28 mouse cellular contexts compared by ENCODE assay signal in genomic region chr4:41195328-41195727, GRCm38 (mm10). TPM values are rescaled to one million over a fixed set of nuclear protein-coding genes. Genes with fewer than 3 reads are reported as not detected.
A peak's percentile ranks its signal among the peaks of the same experiment; 100 is the strongest.
DNase-seq lines count a peak whose midpoint lies in the region; ATAC-seq and TF ChIP-seq lines count a peak whose summit lies in the region.
"Had no signal": no experiment of that assay in that cellular context is flagged by ENCODE, and none has a peak within 500 bp of the region (broad histone marks: within the 10 kb centered on the region; RNA-seq: fewer than 3 reads in every experiment).

No protein-coding gene starts in this region.

- no peak overlapping the region for H3K4me3 ChIP-seq in hindbrain, embryonic 13.5 days
- no peak overlapping the region for H3K4me3 ChIP-seq in hindbrain, embryonic 12.5 days
- no peak overlapping the region for H3K4me3 ChIP-seq in midbrain, embryonic 16.5 days (ENCODE audit: low read depth, low read length)
- no peak overlapping the region for H3K4me3 ChIP-seq in midbrain, embryonic 11.5 days (ENCODE audit: low read depth, low read length)
- no peak overlapping the region for H3K4me3 ChIP-seq in embryonic facial prominence, embryonic 13.5 days
- no peak overlapping the region for H3K4me3 ChIP-seq in midbrain, postnatal 0 days (ENCODE audit: low read depth, low read length)
- H3K4me3 ChIP-seq: embryonic facial prominence, embryonic 15.5 days; gastrocnemius, adult 2 months; heart, embryonic 12.5 days; heart, embryonic 15.5 days had no signal

- no peaks in the 10 kb centered on the region; the same call in 1 of the 2 replicates for H3K4me1 ChIP-seq in hindbrain, embryonic 13.5 days (replicated peaks)
- no peaks in the 10 kb centered on the region for H3K4me1 ChIP-seq in hindbrain, embryonic 12.5 days
- no peaks in the 10 kb centered on the region for H3K4me1 ChIP-seq in midbrain, embryonic 16.5 days (ENCODE audit: control insufficient read depth, insufficient read depth, low read length)
- no peaks in the 10 kb centered on the region for H3K4me1 ChIP-seq in midbrain, embryonic 11.5 days (ENCODE audit: control insufficient read depth, insufficient read depth, low read length)
- H3K4me1 ChIP-seq in embryonic facial prominence, embryonic 13.5 days: peaks cover 13% of the 10 kb centered on the region
- no peaks in the 10 kb centered on the region for H3K4me1 ChIP-seq in midbrain, postnatal 0 days (ENCODE audit: insufficient read depth, low read length)

- WGBS in hindbrain, embryonic 13.5 days: 92% methylated on average over 15 of the region's 15 CpGs
- 92% methylated on average over 15 of the region's 15 CpGs for WGBS in hindbrain, embryonic 12.5 days
- 93% methylated on average over 15 of the region's 15 CpGs for WGBS in midbrain, embryonic 16.5 days
- 92% methylated on average over 15 of the region's 15 CpGs for WGBS in midbrain, embryonic 11.5 days
- 87% methylated on average over 15 of the region's 15 CpGs for WGBS in embryonic facial prominence, embryonic 13.5 days
- WGBS in midbrain, postnatal 0 days: 89% methylated on average over 15 of the region's 15 CpGs

- no peak for DNase-seq in midbrain, embryonic 11.5 days (ENCODE audit: low spot score, missing footprints)
- DNase-seq in midbrain, postnatal 0 days (ENCODE audit: low spot score): no peak
- no peak for DNase-seq in lung, postnatal 10 days
- DNase-seq in adrenal gland, adult 18-20 months (ENCODE audit: low spot score in 2 of 2): no peak
- DNase-seq: adrenal gland, adult 8-10 months; adrenal gland, postnatal 25 days; cerebellum, adult 11-12 months; cerebellum, adult 8-10 months; cerebellum, postnatal 10 days; embryo, embryonic 11 days; forebrain, postnatal 0 days; gastrocnemius, adult 2 months; gastrocnemius, postnatal 14 days; heart, adult 18-20 months; heart, postnatal 10 days; heart, postnatal 4 days had no signal

- H3K27ac ChIP-seq in hindbrain, embryonic 13.5 days: peak overlapping the region; percentile 30; the same call in 1 of the 2 replicates
- no peak overlapping the region for H3K27ac ChIP-seq in hindbrain, embryonic 12.5 days
- no peak overlapping the region for H3K27ac ChIP-seq in midbrain, embryonic 16.5 days (ENCODE audit: low read length)
- H3K27ac ChIP-seq in midbrain, embryonic 11.5 days (ENCODE audit: low read depth, low read length): no peak overlapping the region
- H3K27ac ChIP-seq in embryonic facial prominence, embryonic 13.5 days: 0 out of 2 replicates have a peak overlapping the region, but pooled peaks have one; percentile 7
- H3K27ac ChIP-seq in midbrain, postnatal 0 days (ENCODE audit: low read depth, low read length): 0 out of 2 replicates have a peak overlapping the region, but pooled peaks have one; percentile 38
- H3K27ac ChIP-seq: embryonic facial prominence, embryonic 15.5 days; gastrocnemius, adult 2 months; heart, embryonic 15.5 days; hindbrain, embryonic 14.5 days; hindbrain, postnatal 0 days had no signal

- H3K36me3 ChIP-seq in hindbrain, embryonic 13.5 days: peaks cover 90% of the 10 kb centered on the region
- H3K36me3 ChIP-seq in hindbrain, embryonic 12.5 days: peaks cover 87% of the 10 kb centered on the region
- H3K36me3 ChIP-seq in midbrain, embryonic 16.5 days (ENCODE audit: control insufficient read depth, insufficient read depth, low read length): peaks cover 31% of the 10 kb centered on the region
- H3K36me3 ChIP-seq in midbrain, embryonic 11.5 days (ENCODE audit: control insufficient read depth, insufficient read depth, low read length): peaks cover 50% of the 10 kb centered on the region
- H3K36me3 ChIP-seq in embryonic facial prominence, embryonic 13.5 days: peaks cover 97% of the 10 kb centered on the region
- H3K36me3 ChIP-seq in midbrain, postnatal 0 days (ENCODE audit: insufficient read depth, low read length): peaks cover 63% of the 10 kb centered on the region

- H3K9me3 ChIP-seq in hindbrain, embryonic 13.5 days: no peaks in the 10 kb centered on the region
- H3K9me3 ChIP-seq in hindbrain, embryonic 12.5 days (replicated peaks): no peaks in the 10 kb centered on the region
- no peaks in the 10 kb centered on the region for H3K9me3 ChIP-seq in midbrain, embryonic 16.5 days (replicated peaks; ENCODE audit: control insufficient read depth, low read length, poor library complexity, severe bottlenecking)
- H3K9me3 ChIP-seq in midbrain, embryonic 11.5 days (ENCODE audit: control insufficient read depth, low read length): no peaks in the 10 kb centered on the region
- H3K9me3 ChIP-seq in embryonic facial prominence, embryonic 13.5 days: no peaks in the 10 kb centered on the region
- no peaks in the 10 kb centered on the region for H3K9me3 ChIP-seq in midbrain, postnatal 0 days (ENCODE audit: low read length)
- H3K9me3 ChIP-seq: embryonic facial prominence, embryonic 15.5 days; heart, embryonic 12.5 days; heart, embryonic 15.5 days had no signal

- H3K9ac ChIP-seq in hindbrain, embryonic 13.5 days: no peak overlapping the region
- no peak overlapping the region for H3K9ac ChIP-seq in hindbrain, embryonic 12.5 days
- no peak overlapping the region for H3K9ac ChIP-seq in midbrain, embryonic 16.5 days (ENCODE audit: low read depth, low read length)
- H3K9ac ChIP-seq in midbrain, embryonic 11.5 days (ENCODE audit: low read length): no peak overlapping the region
- H3K9ac ChIP-seq in embryonic facial prominence, embryonic 13.5 days: no peak overlapping the region
- no peak overlapping the region for H3K9ac ChIP-seq in midbrain, postnatal 0 days (replicated peaks; ENCODE audit: low read length, poor library complexity, severe bottlenecking)
- H3K9ac ChIP-seq: embryonic facial prominence, embryonic 15.5 days; forebrain, postnatal 0 days; heart, embryonic 12.5 days; heart, embryonic 15.5 days; hindbrain, embryonic 14.5 days had no signal

- ATAC-seq in hindbrain, embryonic 13.5 days (ENCODE audit: low FRiP score): peak; percentile 18; the same call in 1 of the 2 replicates
- no peak; the same call in 1 of the 2 replicates for ATAC-seq in hindbrain, embryonic 12.5 days (ENCODE audit: low FRiP score)
- 0 out of 2 replicates have a peak, but pooled peaks have one; percentile 27 for ATAC-seq in midbrain, embryonic 16.5 days
- ATAC-seq in midbrain, embryonic 11.5 days (ENCODE audit: low FRiP score): no peak
- no peak for ATAC-seq in embryonic facial prominence, embryonic 13.5 days (ENCODE audit: insufficient number of reproducible peaks, insufficient read depth, low FRiP score, low TSS enrichment, low read depth)
- no peak for ATAC-seq in midbrain, postnatal 0 days (ENCODE audit: low FRiP score)
- ATAC-seq: CD4-positive, CD25-positive, alpha-beta regulatory T cell, adult 4 months; forebrain, embryonic 14.5 days; forebrain, postnatal 0 days; hindbrain, postnatal 0 days; inflammation-experienced regulatory T-cells, adult 6 months had no signal

- no peaks in the 10 kb centered on the region for H3K27me3 ChIP-seq in hindbrain, embryonic 13.5 days
- no peaks in the 10 kb centered on the region for H3K27me3 ChIP-seq in hindbrain, embryonic 12.5 days
- no peaks in the 10 kb centered on the region for H3K27me3 ChIP-seq in midbrain, embryonic 16.5 days (ENCODE audit: control insufficient read depth, insufficient read depth, low read depth, low read length)
- H3K27me3 ChIP-seq in midbrain, embryonic 11.5 days (ENCODE audit: control insufficient read depth, insufficient read depth, low read length): no peaks in the 10 kb centered on the region
- no peaks in the 10 kb centered on the region for H3K27me3 ChIP-seq in embryonic facial prominence, embryonic 13.5 days
- H3K27me3 ChIP-seq in midbrain, postnatal 0 days (ENCODE audit: insufficient read depth, low read length): no peaks in the 10 kb centered on the region
- H3K27me3 ChIP-seq: embryonic facial prominence, embryonic 15.5 days; heart, embryonic 12.5 days; heart, embryonic 15.5 days had no signal

- H3K4me2 ChIP-seq in hindbrain, embryonic 13.5 days: no peak overlapping the region
- no peak overlapping the region for H3K4me2 ChIP-seq in hindbrain, embryonic 12.5 days (replicated peaks)
- H3K4me2 ChIP-seq in midbrain, embryonic 16.5 days (ENCODE audit: low read length): no peak overlapping the region
- no peak overlapping the region for H3K4me2 ChIP-seq in midbrain, embryonic 11.5 days
- no peak overlapping the region for H3K4me2 ChIP-seq in embryonic facial prominence, embryonic 13.5 days
- no peak overlapping the region for H3K4me2 ChIP-seq in midbrain, postnatal 0 days (ENCODE audit: low read depth, low read length, poor library complexity, severe bottlenecking)
- H3K4me2 ChIP-seq: embryonic facial prominence, embryonic 15.5 days; heart, embryonic 12.5 days; heart, embryonic 15.5 days; hindbrain, embryonic 14.5 days had no signal

- TF ChIP-seq CTCF in midbrain, postnatal 0 days (IDR thresholded peaks at IDR 0.05): no peak

RNA-seq across cellular contexts. Expression of gene Ube2r2, which starts 59.8 kb away (rescaled TPM):
- 71.3 and 79.8 TPM in 2 replicates for polyA plus RNA-seq in hindbrain, embryonic 13.5 days (2015; fragmentation: Nextera tagmentation; extraction: Ambion mirVana)
- polyA plus RNA-seq in hindbrain, embryonic 12.5 days (2016; fragmentation: Nextera tagmentation; extraction: Ambion mirVana): 101 and 113 TPM in 2 replicates
- 51.1 and 57.5 TPM in 2 replicates for polyA plus RNA-seq in midbrain, embryonic 16.5 days (2015; fragmentation: Nextera tagmentation; extraction: Ambion mirVana)
- 95.5 and 99.0 TPM in 2 replicates for polyA plus RNA-seq in midbrain, embryonic 11.5 days (2014; fragmentation: Nextera tagmentation; extraction: Ambion mirVana)
- 93.3 and 94.0 TPM in 2 replicates for polyA plus RNA-seq in embryonic facial prominence, embryonic 13.5 days (2015; fragmentation: Nextera tagmentation; extraction: Ambion mirVana)
- total RNA-seq in midbrain, postnatal 0 days (2014; rRNA removed): 49.9 TPM in 2 replicates
- 41.0 and 50.4 TPM in 2 replicates for polyA plus RNA-seq in midbrain, postnatal 0 days (2015; fragmentation: Nextera tagmentation; extraction: Ambion mirVana)
- 10 to 100 TPM; 82.4 to 98.4 TPM for total RNA-seq in adrenal gland, adult 18-20 months (2021)

Comparison
In these comparisons a context has a peak if more than half of its experiments do, and no peak if none do; other contexts are left out.
1. ATAC-seq: peak in hindbrain, embryonic 13.5 days (single experiment) and midbrain, embryonic 16.5 days (single experiment); none in hindbrain, embryonic 12.5 days (single experiment), midbrain, embryonic 11.5 days (single experiment), embryonic facial prominence, embryonic 13.5 days (single experiment) and midbrain, postnatal 0 days (single experiment).
2. H3K27ac ChIP-seq: peak in hindbrain, embryonic 13.5 days (single experiment), embryonic facial prominence, embryonic 13.5 days (single experiment) and midbrain, postnatal 0 days (single experiment); none in hindbrain, embryonic 12.5 days (single experiment), midbrain, embryonic 16.5 days (single experiment) and midbrain, embryonic 11.5 days (single experiment).